Mouse (Mus musculus): ENCODE measurements at regions not wholly inside any gene's neighbourhood (a gene's known extent, or its start where the extent isn't known, plus 50 kb on each side); places are given as distances from the start of the nearest gene placed in this dataset.
"Not testable (repeated sequence)": the region's sequence is repeated elsewhere in the genome, so short reads cannot be mapped to it uniquely, and the experiment has no call there.

- no peak for DNase-seq (ENCODE audit: low read depth, low spot score)
These were observed 498.6 kb upstream of the Acvr2a start for GRCm38 (mm10) chr2:48315306-48315705.

- no peak for DNase-seq (ENCODE audit: low read depth, low spot score)
These were observed 497.6 kb upstream of the Acvr2a start for GRCm38 (mm10) chr2:48316180-48316889.

GRCm38 (mm10) chr2:48317821-48318220, 496.1 kb upstream of the Acvr2a start:
- no peak for DNase-seq (ENCODE audit: low read depth, low spot score)

- DNase-seq (ENCODE audit: low read depth, low spot score) = no peak
These were observed 495.4 kb upstream of the Acvr2a start for GRCm38 (mm10) chr2:48318384-48319030.

GRCm38 (mm10) chr2:48321471-48321870, 492.4 kb upstream of the Acvr2a start:
- DNase-seq (ENCODE audit: low read depth, low spot score) = no peak

- DNase-seq (ENCODE audit: low read depth, low spot score) = no peak
These were observed 491.6 kb upstream of the Acvr2a start for GRCm38 (mm10) chr2:48322278-48322677.

GRCm38 (mm10) chr2:48328204-48328603, 485.7 kb upstream of the Acvr2a start:
- DNase-seq (ENCODE audit: low read depth, low spot score) = no peak

- DNase-seq (ENCODE audit: low read depth, low spot score) = no peak
These were observed 481.1 kb upstream of the Acvr2a start for GRCm38 (mm10) chr2:48332783-48333182.

GRCm38 (mm10) chr2:48348021-48348420, 465.9 kb upstream of the Acvr2a start:
- DNase-seq (ENCODE audit: low read depth, low spot score) = no peak

GRCm38 (mm10) chr2:48349794-48350193, 464.1 kb upstream of the Acvr2a start:
- DNase-seq (ENCODE audit: low read depth, low spot score) = no peak

GRCm38 (mm10) chr2:48350206-48350605, 463.7 kb upstream of the Acvr2a start:
- no peak for DNase-seq (ENCODE audit: low read depth, low spot score)

GRCm38 (mm10) chr2:48371572-48371971, 442.3 kb upstream of the Acvr2a start:
- not testable (repeated sequence) for DNase-seq (ENCODE audit: low read depth, low spot score)

- DNase-seq (ENCODE audit: low read depth, low spot score) = no peak
These were observed 440.8 kb upstream of the Acvr2a start for GRCm38 (mm10) chr2:48373086-48373485.

- DNase-seq (ENCODE audit: low read depth, low spot score) = no peak
These were observed 439.6 kb upstream of the Acvr2a start for GRCm38 (mm10) chr2:48374302-48374701.

- no peak for DNase-seq (ENCODE audit: low read depth, low spot score)
These were observed 435.7 kb upstream of the Acvr2a start for GRCm38 (mm10) chr2:48378160-48378559.

GRCm38 (mm10) chr2:48378749-48379148, 435.2 kb upstream of the Acvr2a start:
- no peak for DNase-seq (ENCODE audit: low read depth, low spot score)

- no peak for DNase-seq (ENCODE audit: low read depth, low spot score)
These were observed 433.8 kb upstream of the Acvr2a start for GRCm38 (mm10) chr2:48380140-48380539.

- DNase-seq (ENCODE audit: low read depth, low spot score) = no peak
These were observed 433.1 kb upstream of the Acvr2a start for GRCm38 (mm10) chr2:48380786-48381185.

- no peak for DNase-seq (ENCODE audit: low read depth, low spot score)
These were observed 432.3 kb upstream of the Acvr2a start for GRCm38 (mm10) chr2:48381481-48382075.

GRCm38 (mm10) chr2:48398504-48398903, 415.4 kb upstream of the Acvr2a start:
- DNase-seq (ENCODE audit: low read depth, low spot score) = no peak

GRCm38 (mm10) chr2:48399191-48399590, 414.7 kb upstream of the Acvr2a start:
- no peak for DNase-seq (ENCODE audit: low read depth, low spot score)

- no peak for DNase-seq (ENCODE audit: low read depth, low spot score)
These were observed 411.1 kb upstream of the Acvr2a start for GRCm38 (mm10) chr2:48402813-48403212.

- no peak for DNase-seq (ENCODE audit: low read depth, low spot score)
These were observed 409.4 kb upstream of the Acvr2a start for GRCm38 (mm10) chr2:48404460-48404859.

All from brain, embryonic 18.5 days (tissue).